Mouse (Mus musculus) stomach, postnatal 0 days (tissue): ENCODE data around the gene Nfatc2. TPM values are rescaled to one million over a fixed set of nuclear protein-coding genes. Genes with fewer than 3 reads are reported as not detected.

ENCODE experiments used
- ATAC-seq: fragments of 200-750 bp; cut with Nextera tagmentation; 2 replicates; pipeline ENCODE4 v1.8.0; 2017; ENCODE audit not compliant: low FRiP score, low TSS enrichment
- DNase-seq: peaks from one replicate; pipeline ENCODE4 v3.0.0-alpha.2; 2016; ENCODE audit warnings: low spot score
- H3K27ac ChIP-seq: fragments of 300-500 bp; sonication (generic); replicated peaks from 2 replicates; pipeline ENCODE4 v1.5.1; 2014; ENCODE audit warnings: mild to moderate bottlenecking, control low read depth
- H3K27me3 ChIP-seq: fragments of 300-500 bp; sonication (generic); 2 replicates; pipeline ENCODE4 v1.6.1; 2014; ENCODE audit warnings: low read length; ENCODE audit not compliant: control insufficient read depth, insufficient read depth
- H3K36me3 ChIP-seq: fragments of 300-500 bp; sonication (generic); 2 replicates; pipeline ENCODE4 v1.6.1; 2014; ENCODE audit warnings: low read length, mixed read lengths; ENCODE audit not compliant: control insufficient read depth, insufficient read depth
- H3K4me1 ChIP-seq: fragments of 300-500 bp; sonication (generic); replicated peaks from 2 replicates; pipeline ENCODE4 v1.6.1; 2014; ENCODE audit warnings: antibody characterized with exemption; ENCODE audit not compliant: control insufficient read depth, insufficient read depth
- H3K4me2 ChIP-seq: fragments of 300-500 bp; sonication (generic); replicated peaks from 2 replicates; pipeline ENCODE4 v1.6.1; 2014; ENCODE audit warnings: low read depth, mild to moderate bottlenecking, control low read depth, moderate library complexity
- H3K4me3 ChIP-seq: fragments of 300-500 bp; sonication (generic); 2 replicates; pipeline ENCODE4 v1.5.1; 2014; ENCODE audit warnings: low read depth, low read length, control low read depth
- H3K9ac ChIP-seq: fragments of 300-500 bp; sonication (generic); 2 replicates; pipeline ENCODE4 v1.6.1; 2014; ENCODE audit warnings: mild to moderate bottlenecking, low read length, control low read depth, mixed read lengths
- H3K9me3 ChIP-seq: fragments of 300-500 bp; sonication (generic); 2 replicates; pipeline ENCODE4 v1.6.1; 2016; ENCODE audit warnings: low read length; ENCODE audit not compliant: control insufficient read depth
- CTCF ChIP-seq: IDR thresholded peaks from 2 replicates; pipeline ENCODE4 v1.5.1; 2016; ENCODE audit warnings: antibody characterized with exemption, low read depth, mild to moderate bottlenecking, moderate library complexity
- EP300 ChIP-seq: optimal IDR thresholded peaks from 2 replicates; pipeline ENCODE3; 2016; ENCODE audit warnings: antibody characterized with exemption
- WGBS: fragments of 180-500 bp; shearing (Covaris S2); extraction: QIAGEN DNeasy Blood & Tissue Kit; methylation state at CpG from one replicate; pipeline ENCODE4 v1.1.7; 2014; 5-methylcytosine and 5-hydroxymethylcytosine counted together
- polyA plus RNA-seq: library from polyadenylated mRNA; unstranded; fragments of >200 nt; fragmentation: Nextera tagmentation; extraction: Ambion mirVana; gene quantifications from 2 replicates; pipeline ENCODE4 v1.2.1, GENCODE M21; 2015

The Nfatc2 gene
- polyA plus RNA-seq, 1 experiment from 2014 or later = 2.2 TPM

DNA sequence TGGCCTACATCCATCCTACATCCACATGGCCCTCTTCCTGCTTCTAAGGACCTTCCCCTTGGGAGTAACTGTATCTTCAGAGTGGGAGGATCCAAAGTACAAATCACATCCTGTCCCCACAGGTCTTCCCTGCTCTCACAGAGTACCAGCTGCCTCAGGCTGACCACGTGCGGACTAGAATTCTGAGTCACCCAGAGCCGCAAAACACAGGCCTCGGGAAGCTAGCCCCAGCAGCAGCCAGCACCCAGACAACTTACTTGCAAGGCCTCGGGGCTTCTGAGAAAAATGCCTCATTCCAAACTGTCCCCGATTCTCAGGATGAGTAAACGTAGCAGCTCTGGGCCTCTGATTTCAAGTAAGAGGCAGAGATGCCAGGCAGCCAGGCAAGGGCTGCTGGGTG is 109.7 kb downstream of the Nfatc2 start:
- Histone ChIP-seq H3K27me3 (no peaks in the 10 kb centered on the region), H3K9ac (no peak overlapping the region), H3K9me3 (no peaks in the 10 kb centered on the region), H3K27ac (no peak overlapping the region), H3K4me2 (no peak overlapping the region), H3K36me3 (no peaks in the 10 kb centered on the region), H3K4me3 (no peak overlapping the region), H3K4me1 (no peaks in the 10 kb centered on the region)
- ATAC-seq (peak; percentile 41; the same call in 1 of the 2 replicates), DNase-seq (no peak)
- WGBS = 61% methylated on average over 7 of the region's 7 CpGs
- TF ChIP-seq CTCF = no peak
- TF ChIP-seq EP300 = no peak

DNA sequence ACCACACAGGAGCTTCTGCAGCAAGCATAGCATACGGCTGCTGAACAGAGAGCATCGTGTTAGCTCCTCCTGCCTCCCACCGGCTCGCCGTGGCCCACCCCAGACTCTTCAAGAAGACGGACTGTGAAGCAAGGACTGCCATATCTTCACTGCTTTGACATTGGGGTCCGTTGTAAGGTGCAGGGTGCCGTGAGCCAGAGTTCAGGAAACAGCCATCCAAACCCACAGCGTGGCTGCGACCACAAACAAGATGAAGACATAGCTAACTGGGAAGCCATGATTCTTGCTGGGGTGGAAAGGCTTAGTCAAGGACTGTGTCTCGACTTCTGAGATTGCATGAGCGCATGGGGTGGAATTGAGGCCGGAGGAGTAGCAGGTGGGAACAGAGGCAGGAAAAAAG is 111.5 kb downstream of the Nfatc2 start:
- ATAC-seq = no peak
- no peak overlapping the region for H3K4me3 ChIP-seq
- H3K4me2 ChIP-seq = no peak overlapping the region
- H3K27me3 ChIP-seq = no peaks in the 10 kb centered on the region
- H3K9ac ChIP-seq = no peak overlapping the region
- TF ChIP-seq CTCF (no peak), EP300 (no peak)
- no peak overlapping the region for H3K27ac ChIP-seq
- H3K4me1 ChIP-seq = no peaks in the 10 kb centered on the region
- no peak for DNase-seq
- WGBS = 91% methylated on average over 13 of the region's 13 CpGs
- no peaks in the 10 kb centered on the region for H3K36me3 ChIP-seq
- H3K9me3 ChIP-seq = no peaks in the 10 kb centered on the region

DNA sequence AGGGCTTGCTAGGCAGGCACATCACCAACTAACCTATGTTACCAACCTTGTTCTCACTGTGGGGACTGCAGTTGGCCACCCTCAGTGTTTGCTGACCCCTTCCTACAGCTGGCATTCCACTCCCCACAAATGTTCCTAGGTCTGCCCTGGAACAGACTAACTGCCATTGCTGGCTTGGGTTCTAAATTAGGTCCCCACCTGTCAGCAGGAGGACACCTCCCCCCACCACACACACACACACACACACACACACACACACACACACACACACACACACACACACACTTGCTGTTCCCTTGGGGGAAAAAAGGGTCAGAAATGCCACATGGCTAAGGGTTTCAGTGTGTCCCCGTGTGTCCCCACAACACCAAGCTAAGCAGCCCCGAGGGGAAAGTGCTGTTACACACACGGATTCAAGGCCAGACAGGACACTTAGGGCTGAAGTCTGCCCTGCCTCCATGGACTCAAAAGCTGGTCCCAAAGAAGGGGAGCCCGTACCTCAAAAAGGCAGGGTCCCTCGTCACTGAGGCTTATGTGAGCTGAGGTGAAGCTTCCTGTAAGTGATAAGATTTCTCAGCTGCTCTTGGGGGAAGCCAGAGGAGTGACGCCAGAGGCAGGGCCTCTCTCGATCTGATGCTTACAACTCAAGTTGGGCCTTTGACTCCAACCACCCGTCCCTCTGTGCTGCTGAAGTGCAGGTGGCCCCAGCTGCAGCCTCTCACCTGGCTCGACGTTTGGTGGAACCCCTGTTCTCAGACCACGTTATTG is 113.1 kb downstream of the Nfatc2 start:
- H3K27me3 ChIP-seq = no peaks in the 10 kb centered on the region
- H3K36me3 ChIP-seq = no peaks in the 10 kb centered on the region
- no peak for ATAC-seq
- H3K4me1 ChIP-seq = no peaks in the 10 kb centered on the region
- H3K9ac ChIP-seq = no peak overlapping the region
- no peak overlapping the region for H3K4me2 ChIP-seq
- DNase-seq = no peak
- TF ChIP-seq CTCF (no peak), EP300 (no peak)
- H3K27ac ChIP-seq = no peak overlapping the region
- H3K9me3 ChIP-seq = no peaks in the 10 kb centered on the region
- WGBS = 75% methylated on average over 11 of the region's 11 CpGs
- no peak overlapping the region for H3K4me3 ChIP-seq

DNA sequence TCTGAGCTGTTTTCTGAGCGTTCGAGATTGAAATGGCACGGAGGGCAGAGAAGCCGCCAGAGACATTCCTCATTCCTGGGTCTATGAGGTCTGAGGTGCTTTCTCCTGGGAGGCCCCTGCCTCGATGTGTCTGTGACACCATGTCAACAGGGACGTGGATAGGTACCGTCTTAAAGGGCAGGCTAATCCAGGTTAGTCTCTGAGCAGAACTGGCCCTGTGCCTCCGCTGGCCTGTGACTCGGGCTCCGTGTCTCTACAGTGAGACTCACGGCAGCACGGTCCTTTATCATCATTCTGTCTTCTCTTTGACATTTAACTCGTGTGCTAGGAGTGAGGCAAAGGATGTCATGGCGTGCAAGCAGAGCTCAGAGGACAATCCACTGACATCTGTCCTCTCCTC is 120.3 kb downstream of the Nfatc2 start:
- Histone ChIP-seq H3K27ac (no peak overlapping the region), H3K4me2 (no peak overlapping the region), H3K4me3 (no peak overlapping the region), H3K9ac (no peak overlapping the region), H3K4me1 (no peaks in the 10 kb centered on the region), H3K9me3 (no peaks in the 10 kb centered on the region), H3K36me3 (no peaks in the 10 kb centered on the region), H3K27me3 (no peaks in the 10 kb centered on the region)
- ATAC-seq = no peak
- WGBS = 83% methylated on average over 14 of the region's 14 CpGs
- DNase-seq = no peak
- TF ChIP-seq CTCF (no peak), EP300 (no peak)

DNA sequence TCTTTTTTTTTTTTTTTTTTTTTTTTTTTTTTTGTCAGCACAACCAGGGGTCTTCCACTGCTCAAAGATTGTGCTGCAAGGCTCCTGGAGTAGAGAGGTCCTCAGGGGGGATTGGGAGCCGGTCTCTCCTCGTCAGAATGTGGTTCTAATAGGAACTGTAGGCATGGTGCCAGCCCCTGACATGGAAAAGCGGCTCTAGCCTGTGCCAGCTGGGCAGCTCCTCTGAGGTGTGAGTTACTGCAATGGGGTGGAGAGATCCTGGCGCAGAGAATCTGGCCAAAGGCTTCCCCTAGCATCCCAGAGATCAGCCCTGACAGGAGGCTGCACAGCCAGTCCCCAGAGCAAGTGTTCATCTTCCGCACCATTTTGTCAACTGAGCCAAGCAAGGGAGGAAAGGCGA is 120.8 kb downstream of the Nfatc2 start:
- Histone ChIP-seq H3K4me3 (no peak overlapping the region), H3K4me2 (no peak overlapping the region), H3K27me3 (no peaks in the 10 kb centered on the region), H3K9me3 (no peaks in the 10 kb centered on the region), H3K27ac (no peak overlapping the region), H3K36me3 (no peaks in the 10 kb centered on the region), H3K9ac (no peak overlapping the region), H3K4me1 (no peaks in the 10 kb centered on the region)
- ATAC-seq = no peak
- no peak for TF ChIP-seq EP300
- no peak for TF ChIP-seq CTCF
- WGBS = 75% methylated on average over 6 of the region's 6 CpGs
- DNase-seq = no peak

DNA sequence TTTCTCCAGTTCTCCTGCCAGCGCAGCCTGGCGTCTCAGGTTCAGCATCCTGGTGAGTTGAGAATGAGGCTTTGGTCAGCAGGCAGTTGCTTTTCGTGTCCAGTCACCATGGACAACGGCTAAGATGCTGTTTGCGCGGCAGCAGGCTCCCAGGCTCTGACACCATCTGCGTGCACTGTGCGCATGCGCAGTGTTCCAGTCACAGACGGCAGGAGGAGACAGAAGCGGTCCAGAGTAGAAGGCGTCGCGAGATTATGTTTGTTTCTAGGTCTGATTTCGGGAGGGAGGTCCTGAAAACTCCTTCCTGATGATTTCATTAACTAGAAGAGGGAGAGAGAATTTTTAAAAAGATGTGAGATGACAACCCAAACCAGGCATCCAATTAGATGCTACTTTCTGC is 121.5 kb downstream of the Nfatc2 start:
- H3K9me3 ChIP-seq = no peaks in the 10 kb centered on the region
- H3K36me3 ChIP-seq = no peaks in the 10 kb centered on the region
- H3K9ac ChIP-seq = no peak overlapping the region
- H3K27me3 ChIP-seq = no peaks in the 10 kb centered on the region
- no peak overlapping the region for H3K4me3 ChIP-seq
- H3K4me1 ChIP-seq = no peaks in the 10 kb centered on the region
- 85% methylated on average over 15 of the region's 15 CpGs for WGBS
- TF ChIP-seq EP300 (no peak), CTCF (no peak)
- H3K4me2 ChIP-seq = no peak overlapping the region
- no peak overlapping the region for H3K27ac ChIP-seq
- no peak for ATAC-seq
- no peak for DNase-seq
